Mouse (Mus musculus): ENCODE data around the gene Tmem106a. TPM values are rescaled to one million over a fixed set of nuclear protein-coding genes. Genes with fewer than 3 reads are reported as not detected.
"Not testable (repeated sequence)": the region's sequence is repeated elsewhere in the genome, so short reads cannot be mapped to it uniquely, and the experiment has no call there.

Tmem106a gene
- polyA plus RNA-seq, 1 experiment from 2014 or later, result 8.9 TPM

DNA sequence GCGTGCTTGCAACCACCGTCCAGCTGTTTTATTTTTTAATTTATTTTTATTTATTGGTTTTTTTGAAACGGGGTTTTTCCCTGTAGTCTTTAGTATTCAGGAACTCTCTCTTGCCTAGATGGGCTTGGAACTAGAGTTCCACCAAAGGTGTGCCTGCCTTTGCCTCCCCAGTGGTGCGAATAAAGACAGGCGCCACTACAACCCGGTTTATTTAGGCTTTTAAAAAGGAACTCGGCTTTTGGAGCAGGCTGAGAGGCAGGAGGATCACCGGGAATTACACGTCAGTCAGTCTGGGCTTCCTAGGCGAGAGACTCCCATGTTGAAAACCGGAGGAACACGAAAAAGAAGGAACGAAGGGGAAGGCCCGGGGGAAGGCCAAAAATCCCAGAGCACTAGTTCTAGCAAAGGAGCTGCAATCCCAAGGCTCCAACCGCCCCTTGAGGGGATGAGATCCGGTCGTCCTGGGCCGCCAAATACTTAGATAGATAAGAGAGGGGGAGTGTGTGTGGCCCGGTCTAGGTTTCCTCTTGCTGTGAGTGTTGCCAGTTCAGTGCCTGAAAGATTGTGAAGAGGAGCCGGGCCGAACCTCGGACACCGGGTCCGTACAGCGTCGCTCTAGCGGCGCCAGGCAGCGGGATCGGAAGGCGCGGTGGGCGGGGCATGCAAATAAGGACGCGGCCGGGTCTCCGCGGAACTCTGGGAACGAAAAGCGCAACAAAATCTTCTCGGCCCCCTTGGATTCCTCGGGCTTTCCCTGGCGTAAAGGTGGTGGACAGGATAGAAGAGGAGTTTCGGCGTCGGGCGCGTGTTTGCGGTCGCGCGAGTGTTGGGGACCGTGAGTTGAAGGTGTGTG is 59.0 kb downstream of the Tmem106a start:
- not testable (repeated sequence) for H3K9me3 ChIP-seq (ENCODE audit: control insufficient read depth, low read length); H3K27me3 ChIP-seq (replicated peaks; ENCODE audit: control insufficient read depth, insufficient read depth, low read length); H3K36me3 ChIP-seq (ENCODE audit: control insufficient read depth, insufficient read depth, low read length); H3K4me1 ChIP-seq (replicated peaks; ENCODE audit: control insufficient read depth, insufficient read depth, low read length)
- Histone ChIP-seq H3K27ac (ENCODE audit: low read depth) (peak overlapping the region; percentile 82), H3K4me3 (ENCODE audit: low read depth, low read length) (peak overlapping the region; percentile 29), H3K4me2 (ENCODE audit: low read length) (peak overlapping the region; percentile 46), H3K9ac (ENCODE audit: low read length) (peak overlapping the region; percentile 35)
- peak; percentile 80 for ATAC-seq (replicated peaks; ENCODE audit: low FRiP score, low TSS enrichment, low read depth)
- peak; percentile 88 for DNase-seq (ENCODE audit: low spot score)
- 5% methylated on average over 51 of the region's 53 CpGs for WGBS

Other genes with a start within 250 kb of the Tmem106a start
- not detected in 2 replicates for gene G6pc, start 214.7 kb upstream of the Tmem106a start, polyA plus RNA-seq (2014; fragmentation: Nextera tagmentation; extraction: Ambion mirVana)
- 78.9 and 80.2 TPM in 2 replicates for gene Aarsd1, start 164.6 kb upstream of the Tmem106a start, polyA plus RNA-seq (2014; fragmentation: Nextera tagmentation; extraction: Ambion mirVana)
- gene Gm27029, start 157.4 kb upstream of the Tmem106a start, polyA plus RNA-seq (2014; fragmentation: Nextera tagmentation; extraction: Ambion mirVana), result 8.6 and 9.6 TPM in 2 replicates
- gene Rundc1, start 157.2 kb upstream of the Tmem106a start, polyA plus RNA-seq (2014; fragmentation: Nextera tagmentation; extraction: Ambion mirVana), result 13.5 and 14.5 TPM in 2 replicates
- gene Ptges3l, start 156.9 kb upstream of the Tmem106a start, polyA plus RNA-seq (2014; fragmentation: Nextera tagmentation; extraction: Ambion mirVana), result 16.3 and 17.9 TPM in 2 replicates
- 412 and 439 TPM in 2 replicates for gene Rpl27, start 139.9 kb upstream of the Tmem106a start, polyA plus RNA-seq (2014; fragmentation: Nextera tagmentation; extraction: Ambion mirVana)
- 16.9 and 18.3 TPM in 2 replicates for gene Ifi35, start 133.8 kb upstream of the Tmem106a start, polyA plus RNA-seq (2014; fragmentation: Nextera tagmentation; extraction: Ambion mirVana)
- gene Rnd2, start 117.2 kb upstream of the Tmem106a start, polyA plus RNA-seq (2014; fragmentation: Nextera tagmentation; extraction: Ambion mirVana), result 15.9 and 16.7 TPM in 2 replicates
- 50.7 and 60.0 TPM in 2 replicates for gene Vat1, start 116.0 kb upstream of the Tmem106a start, polyA plus RNA-seq (2014; fragmentation: Nextera tagmentation; extraction: Ambion mirVana)
- 13.3 and 17.1 TPM in 2 replicates for gene Brca1, start 30.3 kb upstream of the Tmem106a start, polyA plus RNA-seq (2014; fragmentation: Nextera tagmentation; extraction: Ambion mirVana)
- 50.9 and 60.9 TPM in 2 replicates for gene Nbr1, start 30.1 kb upstream of the Tmem106a start, polyA plus RNA-seq (2014; fragmentation: Nextera tagmentation; extraction: Ambion mirVana)
- not detected in 2 replicates for gene Gm11634, start 17.0 kb downstream of the Tmem106a start, polyA plus RNA-seq (2014; fragmentation: Nextera tagmentation; extraction: Ambion mirVana)
- gene Rdm1, start 45.0 kb downstream of the Tmem106a start, polyA plus RNA-seq (2014; fragmentation: Nextera tagmentation; extraction: Ambion mirVana), result 30.8 and 44.8 TPM in 2 replicates
- gene Arl4d, start 83.3 kb downstream of the Tmem106a start, polyA plus RNA-seq (2014; fragmentation: Nextera tagmentation; extraction: Ambion mirVana), result 7.8 and 8.3 TPM in 2 replicates
- gene Dhx8, start 150.7 kb downstream of the Tmem106a start, polyA plus RNA-seq (2014; fragmentation: Nextera tagmentation; extraction: Ambion mirVana), result 28.3 and 35.3 TPM in 2 replicates
- 5.5 and 6.2 TPM in 2 replicates for gene Etv4, start 203.1 kb downstream of the Tmem106a start, polyA plus RNA-seq (2014; fragmentation: Nextera tagmentation; extraction: Ambion mirVana)